Mouse (Mus musculus) common myeloid progenitor, adult 5-6 weeks (primary cell): Measurements from ENCODE around the gene E130308A19Rik. TPM values are rescaled to one million over a fixed set of nuclear protein-coding genes. Genes with fewer than 3 reads are reported as not detected.
"Not testable (repeated sequence)": the region's sequence is repeated elsewhere in the genome, so short reads cannot be mapped to it uniquely, and the experiment has no call there.

Source experiments
- ATAC-seq: replicated peaks from 2 replicates; pipeline ENCODE4 v1.8.0; 2016; ENCODE audit warnings: low read depth, mild to moderate bottlenecking, moderate TSS enrichment, inconsistent platforms; ENCODE audit not compliant: poor library complexity, severe bottlenecking
- total RNA-seq: library from RNA; stranded (forward); fragments of 200-1000, 187-1606 nt; gene quantifications from 2 replicates; pipeline ENCODE4 v1.2.3, GENCODE M21; 2017

The E130308A19Rik gene
- total RNA-seq, 1 experiment from 2014 or later = 11.1 TPM

DNA sequence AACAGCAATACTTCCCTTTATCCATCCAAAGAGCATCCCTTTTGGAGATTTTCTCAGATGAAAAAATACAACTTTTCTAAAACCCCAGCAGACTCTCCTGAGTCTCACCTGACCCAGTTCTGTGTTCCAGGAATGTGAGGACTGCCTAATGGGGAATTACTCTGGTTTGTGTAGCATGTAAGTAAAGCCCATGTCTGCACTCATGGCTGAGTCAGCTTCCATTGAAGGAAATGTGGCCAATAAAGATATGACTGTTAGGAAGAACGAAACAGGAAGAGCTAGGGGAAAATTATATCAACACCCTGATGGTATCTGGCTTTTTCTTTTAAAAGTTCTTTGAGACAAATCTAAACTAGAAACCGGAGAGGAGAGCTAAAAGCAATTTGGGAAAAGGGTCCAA lies 141.7 kb downstream of the E130308A19Rik start:
- peak; percentile 77 for ATAC-seq

DNA sequence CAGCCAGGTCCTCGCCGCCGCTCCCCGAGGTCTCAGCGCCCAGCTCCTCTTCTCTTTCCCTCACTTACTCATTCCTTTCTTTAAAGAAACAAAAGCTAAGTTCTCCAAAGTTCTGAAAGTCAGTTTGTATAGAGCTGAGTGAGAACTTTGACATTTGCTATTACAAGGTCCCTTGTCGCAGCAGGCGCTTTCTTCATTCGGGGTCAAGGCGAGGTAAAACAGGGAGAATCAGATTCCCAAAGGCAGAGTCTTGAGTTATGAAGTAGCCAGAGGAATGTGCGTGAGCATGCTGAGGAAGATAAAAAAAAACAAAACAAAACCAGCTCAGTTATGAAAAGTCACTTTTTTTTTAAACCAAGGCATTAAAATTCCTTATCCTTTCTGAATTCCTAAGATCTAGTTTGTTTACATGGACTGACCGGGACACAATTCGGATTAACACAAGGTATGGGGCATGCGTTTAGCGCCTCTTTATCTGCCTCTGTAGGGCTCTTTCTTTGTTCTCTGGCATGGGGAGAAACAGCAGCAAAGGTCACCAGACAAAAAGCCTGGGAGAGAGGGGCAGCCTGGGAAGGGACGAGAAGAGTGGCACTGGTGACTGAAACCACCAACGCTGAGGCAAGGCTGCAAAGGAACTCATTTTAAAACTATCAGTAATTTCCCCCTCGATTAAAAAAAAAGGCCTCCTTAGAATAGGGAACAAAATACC lies 146.3 kb downstream of the E130308A19Rik start:
- ATAC-seq = no peak

DNA sequence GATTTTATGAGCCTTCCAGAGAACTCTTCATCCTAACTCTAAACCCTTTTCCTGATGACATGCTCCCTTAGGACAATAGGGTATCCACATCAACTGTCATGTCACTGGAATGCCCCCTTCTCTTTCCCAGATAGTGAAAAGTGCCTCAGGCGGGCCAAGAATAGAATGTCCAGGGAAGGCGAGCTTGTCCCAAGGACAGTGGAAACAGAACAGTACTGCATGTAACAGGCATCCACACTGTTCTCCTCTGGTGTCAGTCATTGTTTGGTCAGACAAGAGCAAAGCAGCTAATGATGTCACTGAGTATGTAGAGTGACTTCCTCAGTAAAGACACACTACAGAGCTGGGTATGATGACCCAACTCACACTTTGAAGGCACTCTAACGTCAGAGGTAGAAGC lies 151.8 kb downstream of the E130308A19Rik start:
- ATAC-seq = no peak

DNA sequence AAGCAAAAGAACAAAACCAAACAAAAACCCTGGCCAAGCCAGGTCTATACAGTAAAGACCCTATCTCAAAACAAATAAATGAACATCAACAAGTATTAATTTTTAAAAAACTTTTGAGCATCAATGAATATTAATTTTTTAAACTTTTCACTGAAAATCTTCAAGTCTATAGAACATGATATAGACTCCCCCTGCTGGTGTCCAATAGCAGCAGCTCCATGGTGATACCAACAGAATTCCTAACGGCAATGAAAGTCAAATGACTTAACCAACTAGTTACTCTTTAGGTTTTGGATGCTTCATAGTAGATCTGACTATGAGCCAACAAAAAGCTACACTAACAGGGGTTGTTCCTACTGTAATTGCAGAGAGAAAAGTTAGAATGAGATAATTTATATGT lies 154.6 kb downstream of the E130308A19Rik start:
- ATAC-seq = no peak

DNA sequence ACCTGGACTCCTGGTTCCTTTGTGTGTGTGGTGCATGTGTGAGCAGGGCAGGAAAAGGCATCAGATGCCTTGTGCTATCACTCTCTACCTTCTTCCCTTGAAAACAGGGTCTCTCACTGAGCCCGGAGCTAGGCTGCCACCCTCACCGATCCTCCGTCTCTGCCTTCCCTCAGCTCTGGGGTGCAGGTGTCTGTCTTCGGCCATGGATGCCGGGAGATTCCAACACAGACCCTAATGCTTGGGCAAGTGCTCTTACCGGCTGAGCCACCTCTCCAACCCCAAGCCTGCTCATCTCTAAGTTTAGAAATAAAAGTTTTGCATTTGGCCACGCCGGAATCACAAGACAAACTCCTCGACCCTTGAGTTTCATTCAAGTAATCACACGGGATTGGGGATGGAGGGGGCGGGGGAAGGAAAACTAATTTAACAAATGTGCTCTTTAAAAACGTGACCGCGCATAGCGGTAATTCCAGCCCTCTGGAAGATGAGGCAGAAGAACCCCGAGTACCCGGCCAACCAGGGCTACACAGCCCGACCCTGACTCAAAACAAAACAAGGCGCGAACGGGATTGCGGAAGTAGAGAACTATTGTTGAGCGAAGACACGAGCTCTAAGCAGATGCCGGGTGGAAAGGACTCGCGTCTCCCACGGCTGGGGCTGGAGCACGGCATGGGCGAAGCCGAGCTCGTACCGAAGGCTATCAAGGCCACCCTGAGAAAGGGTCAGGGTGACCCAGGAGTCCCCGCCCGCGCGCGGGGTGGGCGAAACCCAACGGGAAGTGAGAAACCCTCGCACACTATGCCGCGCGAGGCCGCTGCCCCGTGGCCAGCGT lies 157.1 kb downstream of the E130308A19Rik start:
- peak; percentile 24 for ATAC-seq

DNA sequence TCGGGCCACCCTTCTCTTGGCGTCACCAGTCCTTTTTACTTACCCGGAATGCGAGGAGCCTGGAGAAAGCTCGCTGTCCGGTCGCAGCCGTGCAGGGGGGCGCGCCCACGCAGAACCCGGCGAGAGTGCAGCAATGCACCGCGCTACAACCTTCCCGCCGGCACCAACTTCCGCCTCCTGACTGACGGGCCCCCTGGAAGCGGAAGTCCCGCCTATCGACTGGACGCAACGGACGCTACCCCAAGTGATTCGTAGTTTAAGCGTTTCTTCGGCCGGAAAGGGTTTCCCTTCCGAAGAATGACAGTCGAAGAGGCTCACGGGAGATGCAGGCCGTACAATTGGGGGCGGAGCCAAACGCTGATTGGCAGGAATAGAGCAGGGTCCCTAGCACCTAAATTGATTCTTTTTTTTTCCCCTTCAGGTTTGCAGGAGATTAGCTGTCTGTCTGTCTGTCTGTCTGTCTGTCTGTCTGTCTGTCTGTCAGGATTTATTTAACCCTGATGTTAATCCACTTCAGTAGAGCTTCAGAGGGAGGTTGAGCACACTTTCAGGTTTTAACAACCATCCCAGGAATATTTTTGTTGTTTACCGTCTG lies 157.8 kb downstream of the E130308A19Rik start:
- peak; percentile 94 for ATAC-seq

DNA sequence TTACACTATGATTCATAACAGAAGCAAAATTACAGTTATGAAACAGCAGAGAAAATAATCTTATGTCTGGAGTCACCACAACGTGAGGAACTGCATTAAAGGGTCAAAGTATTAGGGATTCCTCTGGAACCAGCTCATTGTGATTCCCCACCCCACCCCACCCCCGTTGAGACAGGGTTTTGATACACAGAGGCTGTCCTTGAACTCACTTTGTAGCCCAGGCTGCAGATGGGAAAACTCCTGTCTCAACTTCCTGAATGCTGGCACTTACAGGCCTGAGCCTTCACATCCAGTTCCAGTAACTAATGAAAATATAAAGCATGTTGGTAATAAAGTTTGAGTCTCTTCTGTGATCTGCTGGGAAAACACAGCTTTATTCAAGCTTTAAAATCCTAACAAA lies 159.4 kb downstream of the E130308A19Rik start:
- ATAC-seq = no peak

DNA sequence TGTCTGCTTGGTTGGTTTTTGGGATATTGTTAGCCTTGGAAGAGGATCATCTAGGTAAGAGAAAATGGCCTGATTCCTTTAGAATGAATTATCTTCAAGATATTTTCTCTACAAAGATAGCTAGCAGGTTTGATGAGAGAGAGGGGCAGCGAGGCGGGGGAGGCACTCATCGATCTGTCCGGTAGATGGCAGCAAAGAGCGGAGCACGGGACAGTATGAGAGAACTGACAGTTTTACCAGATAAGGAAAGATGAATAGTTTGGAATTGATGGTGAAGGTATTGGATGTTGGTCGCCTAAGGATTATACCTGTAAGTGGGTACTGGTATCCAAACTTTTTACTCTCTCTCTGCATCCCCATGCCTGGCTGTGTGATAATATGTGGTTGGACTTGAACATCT lies 160.7 kb downstream of the E130308A19Rik start:
- ATAC-seq = peak; percentile 50

DNA sequence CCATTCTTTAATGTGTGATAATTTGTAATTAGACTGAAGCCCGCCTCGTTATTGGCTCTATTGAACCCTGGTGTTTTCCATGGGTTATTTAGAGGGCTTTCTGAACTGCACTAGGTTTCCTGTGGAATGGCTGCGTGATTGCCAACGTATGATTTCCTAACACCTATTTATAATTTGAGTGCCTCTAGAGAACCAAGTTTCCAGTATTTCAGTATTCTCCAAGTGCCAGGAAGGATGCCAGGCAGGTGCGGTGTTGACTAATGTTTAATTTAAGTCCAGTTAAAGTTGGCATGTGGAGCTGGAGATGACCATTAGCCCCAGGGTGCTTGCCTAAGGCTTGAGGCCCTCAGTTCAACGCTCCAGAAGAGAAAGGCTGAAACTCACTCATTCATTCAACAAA lies 161.1 kb downstream of the E130308A19Rik start:
- ATAC-seq = no peak

DNA sequence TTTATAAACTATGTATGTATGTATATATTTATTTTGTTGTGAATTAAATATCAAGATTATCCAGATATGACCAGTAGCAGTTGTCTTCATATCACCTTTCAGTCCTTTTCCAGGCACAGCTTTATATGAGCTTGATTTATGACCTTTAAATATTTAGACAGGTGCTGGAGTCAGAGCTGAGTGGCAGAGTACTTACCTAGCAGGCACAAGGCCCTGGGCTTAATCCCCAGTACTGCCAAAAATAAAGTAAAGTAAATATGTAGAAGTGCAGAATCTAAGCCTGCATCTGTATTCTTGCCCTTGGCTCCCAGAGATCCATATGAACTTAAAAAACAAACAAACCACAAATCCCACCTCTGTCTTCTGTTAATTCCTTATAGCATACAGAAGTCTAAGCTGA lies 163.0 kb downstream of the E130308A19Rik start:
- ATAC-seq = no peak

DNA sequence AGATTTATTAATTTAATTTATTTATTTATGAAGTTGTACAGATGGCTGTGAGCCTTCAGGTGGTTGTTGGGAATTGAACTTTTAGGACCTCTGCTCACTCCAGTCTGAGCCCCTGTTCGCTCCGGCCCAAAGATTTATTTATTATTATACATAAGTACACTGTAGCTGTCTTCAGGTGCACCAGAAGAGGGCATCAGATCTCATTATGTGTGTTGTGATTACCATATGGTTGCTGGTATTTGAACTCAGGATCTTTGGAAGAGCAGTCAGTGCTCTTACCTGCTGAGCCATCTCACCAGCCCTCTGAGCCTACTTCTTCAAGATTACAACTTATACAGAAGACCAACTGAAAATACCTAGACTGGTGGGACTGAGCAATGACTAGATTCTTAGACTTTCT lies 167.6 kb downstream of the E130308A19Rik start:
- not testable (repeated sequence) for ATAC-seq

DNA sequence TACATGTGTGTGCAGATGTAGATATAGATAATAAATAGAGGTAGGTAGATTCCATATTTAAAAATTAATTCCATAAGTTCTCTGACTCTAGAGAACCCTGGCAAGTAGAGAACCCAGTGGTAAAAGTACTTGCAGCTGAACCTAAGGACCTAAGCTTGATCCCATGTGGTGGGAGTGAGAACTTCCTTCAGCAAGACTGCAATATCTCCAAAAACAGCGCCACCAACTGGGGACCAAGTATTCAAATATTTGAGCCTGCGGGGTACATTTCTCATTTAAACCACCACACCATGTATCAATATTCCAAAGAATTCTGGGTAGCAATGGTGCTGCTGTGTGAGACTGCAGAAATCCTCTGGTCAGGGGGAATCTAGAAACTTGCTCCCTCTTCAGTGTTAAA lies 168.1 kb downstream of the E130308A19Rik start:
- ATAC-seq = no peak

DNA sequence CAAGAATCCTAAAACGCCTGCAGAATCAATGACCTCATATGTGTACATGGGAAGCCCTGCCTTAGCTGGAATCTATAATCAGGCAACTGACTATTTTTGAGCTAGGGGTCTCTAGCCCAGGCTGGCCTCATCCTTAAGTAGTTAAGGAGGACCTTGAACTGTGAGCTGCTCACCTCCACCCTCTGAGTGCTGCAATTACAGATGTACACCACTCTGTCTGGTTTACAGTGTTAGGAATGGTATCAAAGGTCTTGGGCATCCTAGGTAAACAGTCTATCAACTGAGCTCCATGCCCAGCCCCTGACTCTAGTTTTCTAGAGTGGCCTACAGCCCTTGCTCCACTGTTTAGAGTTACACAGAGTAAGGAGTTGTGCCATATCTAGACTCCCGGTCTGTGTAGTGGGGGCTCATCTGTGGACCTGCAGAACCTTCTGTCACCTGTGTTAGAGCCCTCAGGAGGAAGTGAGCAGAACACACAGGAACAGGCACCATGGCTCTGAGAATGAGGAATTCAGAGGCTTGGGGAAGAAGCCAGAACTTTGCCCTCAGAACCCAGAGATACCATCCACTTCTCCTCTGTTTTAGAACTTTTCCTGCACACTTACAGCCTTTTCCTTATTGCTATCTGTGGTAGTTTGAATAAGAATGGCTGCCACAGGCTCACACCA lies 169.9 kb downstream of the E130308A19Rik start:
- ATAC-seq = peak; percentile 46

DNA sequence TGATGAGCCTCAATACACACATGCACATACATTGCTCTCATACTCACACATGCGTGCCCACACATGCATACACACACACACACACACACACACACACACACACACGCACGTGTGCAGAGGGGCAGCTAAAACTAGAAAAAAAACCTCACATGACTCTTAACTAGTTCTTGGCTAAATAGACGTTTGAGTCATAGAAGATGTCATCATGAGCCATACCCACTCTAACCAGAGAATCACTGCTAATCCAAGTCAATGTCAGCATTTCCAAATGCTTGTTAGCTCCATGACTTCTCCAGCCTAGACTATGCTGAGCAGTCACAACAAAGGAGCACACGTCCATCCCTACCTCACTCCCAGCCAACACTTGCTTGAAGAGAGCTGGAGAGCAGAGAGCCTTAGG lies 174.2 kb downstream of the E130308A19Rik start:
- no peak for ATAC-seq

DNA sequence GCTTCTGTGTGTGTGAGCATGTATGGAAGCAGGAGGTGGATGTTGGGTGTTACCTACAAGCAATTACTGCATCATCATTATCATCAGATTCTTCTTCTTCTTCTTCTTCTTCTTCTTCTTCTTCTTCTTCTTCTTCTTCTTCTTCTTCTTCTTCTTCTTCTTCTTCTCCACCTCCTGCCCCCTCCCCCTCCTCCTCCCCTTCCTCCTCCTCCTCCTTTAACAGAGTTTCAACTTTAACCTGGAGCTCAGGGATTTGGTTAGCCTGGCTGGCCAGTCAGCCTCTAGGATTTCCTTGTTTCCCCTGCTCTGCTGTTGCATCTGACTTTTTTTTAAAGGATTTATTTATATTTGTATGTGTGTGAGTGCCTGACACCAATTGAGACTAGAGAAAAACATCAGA lies 175.5 kb downstream of the E130308A19Rik start, which contains the start of gene Inip:
Gene Inip (minus strand): TSS at position 101 of the 400 bp plus-strand sequence.
- no peak for ATAC-seq

DNA sequence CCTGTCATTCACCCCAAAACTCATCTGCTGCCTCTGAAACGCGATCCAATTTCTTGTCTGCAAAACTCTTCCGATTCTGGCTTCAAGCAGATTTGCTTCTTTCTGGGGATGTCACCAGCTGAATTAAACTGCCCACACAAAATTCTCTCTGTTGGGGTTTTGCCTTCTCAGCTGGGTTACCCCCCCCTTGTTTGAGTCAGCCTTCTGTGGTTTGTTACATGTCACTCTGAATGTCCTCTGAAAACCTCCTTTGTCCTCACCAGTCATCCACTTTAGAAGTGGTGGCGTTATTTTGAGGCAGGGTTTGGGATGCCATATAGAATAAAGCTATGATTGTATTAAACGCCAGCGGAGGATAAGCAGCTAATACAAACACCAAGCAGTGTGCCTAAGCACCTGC lies 176.1 kb downstream of the E130308A19Rik start:
- no peak for ATAC-seq

DNA sequence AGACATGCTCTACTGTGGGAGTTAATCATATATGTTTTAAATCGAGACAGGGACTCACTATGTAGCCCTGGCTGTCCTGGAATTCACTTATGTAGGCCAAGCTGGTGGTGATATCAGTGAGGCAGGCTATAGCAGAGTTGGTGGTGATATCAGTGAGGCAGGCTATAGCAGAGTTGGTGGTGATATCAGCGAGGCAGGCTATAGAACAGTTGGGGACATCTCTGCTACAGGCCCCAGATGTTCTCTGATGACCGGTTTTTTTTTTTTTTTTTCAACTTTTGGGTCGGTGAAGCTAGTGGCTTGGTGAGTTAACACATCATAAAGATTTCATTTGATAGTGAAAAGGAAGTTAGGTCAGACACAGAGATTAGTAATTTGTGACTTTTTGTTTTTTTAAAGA lies 176.8 kb downstream of the E130308A19Rik start:
- ATAC-seq = peak; percentile 31

DNA sequence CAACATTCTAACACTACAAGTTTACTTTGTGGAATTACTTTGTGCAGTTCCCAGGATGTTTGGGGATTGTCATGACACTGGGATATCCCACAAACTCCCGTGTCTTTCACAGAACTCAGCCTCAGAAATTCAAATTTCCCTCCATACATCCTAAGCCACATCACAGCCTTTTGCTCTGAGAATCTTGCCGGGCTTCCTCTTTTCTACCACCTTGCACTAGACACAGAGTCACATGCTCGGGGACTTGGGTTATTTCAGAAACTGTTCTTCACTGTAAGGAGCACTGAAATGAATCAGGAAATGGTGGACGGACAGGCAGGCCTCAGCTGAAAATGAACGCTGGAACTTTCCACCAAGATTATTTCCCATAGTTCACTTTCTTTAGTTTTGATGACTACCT lies 177.3 kb downstream of the E130308A19Rik start:
- peak; percentile 61 for ATAC-seq

DNA sequence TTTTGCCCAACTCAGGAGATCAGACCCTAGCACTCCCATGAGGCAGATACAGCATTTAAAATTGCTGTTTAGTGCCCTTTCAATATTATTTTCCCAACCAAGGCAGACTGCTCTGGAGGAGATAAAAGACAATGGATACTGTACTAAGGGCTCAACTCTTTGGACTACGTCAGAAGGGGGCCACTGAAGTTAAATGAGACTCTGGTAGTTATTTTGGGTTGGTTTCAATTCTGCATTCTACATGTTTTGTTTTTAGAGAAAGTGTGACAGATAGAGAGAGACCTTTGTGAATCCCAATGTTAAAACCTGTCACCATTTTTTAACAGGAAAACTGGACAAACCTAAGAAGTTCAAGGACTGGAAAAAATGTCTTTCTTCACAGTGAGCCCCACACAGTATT lies 178.7 kb downstream of the E130308A19Rik start:
- no peak for ATAC-seq

DNA sequence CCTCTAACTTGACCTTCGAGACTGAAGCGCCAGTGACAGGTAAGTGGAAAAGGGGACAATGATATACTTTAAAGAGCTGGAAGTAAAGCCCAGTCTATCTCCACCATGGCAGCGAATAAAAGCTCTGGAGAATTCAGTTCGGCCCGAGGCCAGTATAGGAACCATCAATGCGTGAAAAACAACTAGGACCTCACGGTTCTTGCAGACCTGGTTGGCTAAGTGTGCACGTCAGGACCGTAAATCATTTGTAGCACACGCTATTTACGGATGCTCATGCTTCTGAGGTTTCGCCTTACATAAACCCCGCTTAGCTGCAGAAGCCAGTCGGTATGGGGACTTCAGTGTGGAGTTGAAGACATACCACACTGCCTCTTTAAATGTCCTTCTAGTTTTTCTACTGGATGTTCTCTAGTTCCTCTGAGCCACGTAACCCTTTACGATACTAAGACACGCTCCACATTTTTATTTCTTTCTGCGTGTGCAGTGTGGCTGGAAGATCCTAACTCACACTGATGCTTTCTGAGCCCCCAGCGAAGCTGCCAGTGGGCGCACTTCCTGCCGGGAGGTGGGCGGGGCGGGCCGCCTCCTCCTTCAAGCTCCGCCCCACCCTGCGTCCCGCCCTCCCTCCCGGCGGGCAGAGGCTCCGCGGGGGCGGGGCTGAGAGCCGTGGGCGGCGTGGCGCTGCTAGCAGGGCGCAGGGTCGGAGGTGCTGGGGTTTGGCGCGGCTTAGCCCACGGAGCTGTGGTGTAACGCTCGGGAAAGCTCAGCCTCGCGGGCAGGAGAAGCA lies 179.4 kb downstream of the E130308A19Rik start, which contains the start of gene Snx30:
Gene Snx30 (plus strand): TSS at position 660 of the 787 bp plus-strand sequence.
- peak; percentile 36 for ATAC-seq
